Mouse (Mus musculus): ENCODE measurements around the gene Aqp11. TPM values are rescaled to one million over a fixed set of nuclear protein-coding genes. Genes with fewer than 3 reads are reported as not detected.

Aqp11 gene
- polyA plus RNA-seq, 1 experiment from 2014 or later = 5.7 TPM

DNA sequence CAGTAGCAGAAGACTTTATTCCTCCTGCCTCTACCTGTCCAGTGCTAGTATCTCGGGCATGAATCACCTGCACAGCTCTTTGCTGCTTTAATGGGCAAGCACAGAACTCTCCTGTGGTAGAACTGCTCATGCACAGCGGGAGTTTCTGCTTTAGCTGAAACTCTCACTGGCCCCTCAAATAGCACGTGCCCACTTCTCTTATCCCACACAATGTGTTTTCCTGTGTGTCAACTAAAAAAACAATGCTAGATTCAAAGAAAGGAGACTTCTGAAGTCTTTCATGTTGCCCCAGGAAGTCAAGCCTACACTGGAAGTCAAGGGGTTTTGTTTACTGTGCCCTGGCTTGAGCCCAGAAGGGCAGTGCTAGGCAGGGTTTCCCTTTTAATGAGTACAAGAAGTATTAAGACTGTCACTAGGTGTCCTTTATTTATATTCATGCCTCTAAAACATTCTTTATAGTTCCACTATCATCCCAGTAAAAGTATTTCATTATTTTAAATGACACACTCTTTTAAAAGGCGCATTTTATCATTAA is 2.1 kb downstream of the Aqp11 start:
- DNase-seq (ENCODE audit: low spot score) (no peak), ATAC-seq (ENCODE audit: insufficient read depth, low FRiP score, low TSS enrichment) (no peak)
- Histone ChIP-seq H3K27me3 (ENCODE audit: control insufficient read depth, insufficient read depth, low read length) (no peaks in the 10 kb centered on the region), H3K4me2 (ENCODE audit: low read depth) (no peak overlapping the region), H3K4me3 (ENCODE audit: low read depth, low read length) (no peak overlapping the region), H3K9ac (ENCODE audit: low read length) (no peak overlapping the region), H3K4me1 (ENCODE audit: control insufficient read depth, insufficient read depth, low read length) (peaks cover 7% of the 10 kb centered on the region; the same call in 1 of the 2 replicates), H3K9me3 (ENCODE audit: control insufficient read depth, low read length) (no peaks in the 10 kb centered on the region), H3K27ac (ENCODE audit: low read depth, low read length) (no peak overlapping the region), H3K36me3 (ENCODE audit: control insufficient read depth, insufficient read depth, low read length) (no peaks in the 10 kb centered on the region)
- WGBS = 45% methylated on average over 4 of the region's 4 CpGs

GRCm38 (mm10) chr7:97735021-97735420 is 3.1 kb downstream of the Aqp11 start:
- no peak overlapping the region for H3K27ac ChIP-seq (ENCODE audit: low read depth, low read length)
- ATAC-seq (ENCODE audit: insufficient read depth, low FRiP score, low TSS enrichment) = no peak
- H3K9me3 ChIP-seq (ENCODE audit: control insufficient read depth, low read length) = no peaks in the 10 kb centered on the region
- WGBS = 84% methylated on average over 8 of the region's 8 CpGs
- peaks cover 7% of the 10 kb centered on the region; the same call in 1 of the 2 replicates for H3K4me1 ChIP-seq (ENCODE audit: control insufficient read depth, insufficient read depth, low read length)
- H3K4me3 ChIP-seq (ENCODE audit: low read depth, low read length) = no peak overlapping the region
- no peak overlapping the region for H3K4me2 ChIP-seq (ENCODE audit: low read depth)
- H3K36me3 ChIP-seq (ENCODE audit: control insufficient read depth, insufficient read depth, low read length) = no peaks in the 10 kb centered on the region
- no peak overlapping the region for H3K9ac ChIP-seq (ENCODE audit: low read length)
- no peaks in the 10 kb centered on the region for H3K27me3 ChIP-seq (ENCODE audit: control insufficient read depth, insufficient read depth, low read length)
- DNase-seq (ENCODE audit: low spot score) = no peak

- no peak overlapping the region for H3K4me3 ChIP-seq (ENCODE audit: low read depth, low read length)
- H3K27me3 ChIP-seq (ENCODE audit: control insufficient read depth, insufficient read depth, low read length) = no peaks in the 10 kb centered on the region
- no peaks in the 10 kb centered on the region for H3K36me3 ChIP-seq (ENCODE audit: control insufficient read depth, insufficient read depth, low read length)
- no peak overlapping the region for H3K4me2 ChIP-seq (ENCODE audit: low read depth)
- 91% methylated on average over 5 of the region's 5 CpGs for WGBS
- peaks cover 16% of the 10 kb centered on the region; the same call in 1 of the 2 replicates for H3K4me1 ChIP-seq (ENCODE audit: control insufficient read depth, insufficient read depth, low read length)
- H3K9me3 ChIP-seq (ENCODE audit: control insufficient read depth, low read length) = no peaks in the 10 kb centered on the region
- no peak for DNase-seq (ENCODE audit: low spot score)
- no peak overlapping the region for H3K9ac ChIP-seq (ENCODE audit: low read length)
- no peak overlapping the region for H3K27ac ChIP-seq (ENCODE audit: low read depth, low read length)
- no peak for ATAC-seq (ENCODE audit: insufficient read depth, low FRiP score, low TSS enrichment)
Measured at GRCm38 (mm10) chr7:97733606-97734005, 4.5 kb downstream of the Aqp11 start.

- Histone ChIP-seq H3K36me3 (ENCODE audit: control insufficient read depth, insufficient read depth, low read length) (no peaks in the 10 kb centered on the region), H3K4me1 (ENCODE audit: control insufficient read depth, insufficient read depth, low read length) (0 out of 2 replicates have a peak, but pooled peaks cover 10% of the 10 kb centered on the region), H3K9me3 (ENCODE audit: control insufficient read depth, low read length) (no peaks in the 10 kb centered on the region), H3K27ac (ENCODE audit: low read depth, low read length) (no peak overlapping the region), H3K4me3 (ENCODE audit: low read depth, low read length) (no peak overlapping the region), H3K27me3 (ENCODE audit: control insufficient read depth, insufficient read depth, low read length) (no peaks in the 10 kb centered on the region), H3K9ac (ENCODE audit: low read length) (no peak overlapping the region), H3K4me2 (ENCODE audit: low read depth) (no peak overlapping the region)
- ATAC-seq (ENCODE audit: insufficient read depth, low FRiP score, low TSS enrichment) (no peak), DNase-seq (ENCODE audit: low spot score) (no peak)
- 69% methylated on average over 3 of the region's 3 CpGs for WGBS
Measured at GRCm38 (mm10) chr7:97730427-97730826, 7.7 kb downstream of the Aqp11 start.

DNA sequence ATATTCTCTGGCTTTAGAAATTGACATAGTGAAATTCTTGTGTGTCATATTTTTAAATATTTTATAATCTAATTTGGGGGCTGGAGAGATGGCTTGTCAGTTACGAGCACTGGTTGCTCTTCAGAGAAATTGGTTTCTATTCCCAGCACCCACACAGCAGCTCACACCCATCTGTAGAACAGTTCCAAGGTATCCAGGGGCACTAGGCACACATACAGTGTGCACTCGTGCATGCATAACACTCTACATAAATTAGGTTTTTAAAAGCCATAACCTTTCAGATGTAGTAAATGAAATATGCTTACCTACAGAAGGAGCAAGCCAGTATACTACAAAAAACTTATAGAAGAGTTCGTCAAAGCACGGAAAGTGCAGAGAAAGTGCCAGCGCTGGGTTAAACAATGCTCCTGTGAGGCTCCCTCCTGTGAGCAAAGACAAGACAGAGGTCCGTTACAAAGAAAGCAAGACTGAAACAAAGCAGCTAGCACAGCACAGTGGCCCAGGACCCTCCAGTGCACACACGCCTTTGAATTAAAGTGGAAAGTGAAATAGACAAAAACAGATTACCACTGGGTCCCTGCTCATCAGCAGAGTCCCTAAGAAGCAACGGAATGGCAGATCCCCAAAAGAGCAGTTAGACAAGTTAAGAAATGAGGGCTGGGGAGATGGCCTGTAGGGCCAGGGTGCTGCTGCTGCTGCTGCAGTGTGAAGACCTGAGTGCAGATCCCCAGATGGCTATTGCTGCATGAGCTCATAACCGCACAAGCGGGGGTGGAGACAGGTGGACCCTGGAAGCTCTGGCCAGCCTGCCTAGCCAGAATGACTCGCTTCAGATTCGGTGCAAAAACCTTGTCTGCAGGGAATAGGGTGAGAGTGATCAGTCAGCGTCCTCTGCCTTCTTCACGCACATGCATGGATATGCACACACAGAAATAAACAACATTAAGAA is 9.1 kb downstream of the Aqp11 start:
- Histone ChIP-seq H3K4me2 (ENCODE audit: low read depth) (no peak overlapping the region), H3K27ac (ENCODE audit: low read depth, low read length) (no peak overlapping the region), H3K36me3 (ENCODE audit: control insufficient read depth, insufficient read depth, low read length) (no peaks in the 10 kb centered on the region; the same call in 1 of the 2 replicates), H3K4me1 (ENCODE audit: control insufficient read depth, insufficient read depth, low read length) (0 out of 2 replicates have a peak, but pooled peaks cover 10% of the 10 kb centered on the region), H3K9me3 (ENCODE audit: control insufficient read depth, low read length) (no peaks in the 10 kb centered on the region), H3K9ac (ENCODE audit: low read length) (peak overlapping the region; percentile 1; the same call in 1 of the 2 replicates), H3K27me3 (ENCODE audit: control insufficient read depth, insufficient read depth, low read length) (no peaks in the 10 kb centered on the region), H3K4me3 (ENCODE audit: low read depth, low read length) (no peak overlapping the region)
- ATAC-seq (ENCODE audit: insufficient read depth, low FRiP score, low TSS enrichment) (peak; percentile 60), DNase-seq (ENCODE audit: low spot score) (peak; percentile 27)
- WGBS = 48% methylated on average over 14 of the region's 14 CpGs

- no peaks in the 10 kb centered on the region; the same call in 1 of the 2 replicates for H3K36me3 ChIP-seq (ENCODE audit: control insufficient read depth, insufficient read depth, low read length)
- no peak overlapping the region for H3K27ac ChIP-seq (ENCODE audit: low read depth, low read length)
- no peak overlapping the region for H3K4me3 ChIP-seq (ENCODE audit: low read depth, low read length)
- DNase-seq (ENCODE audit: low spot score) = no peak
- H3K9ac ChIP-seq (ENCODE audit: low read length) = no peak overlapping the region
- no peak overlapping the region for H3K4me2 ChIP-seq (ENCODE audit: low read depth)
- no peak for ATAC-seq (ENCODE audit: insufficient read depth, low FRiP score, low TSS enrichment)
- 0 out of 2 replicates have a peak, but pooled peaks cover 10% of the 10 kb centered on the region for H3K4me1 ChIP-seq (ENCODE audit: control insufficient read depth, insufficient read depth, low read length)
- H3K9me3 ChIP-seq (ENCODE audit: control insufficient read depth, low read length) = no peaks in the 10 kb centered on the region
- WGBS = 83% methylated on average over 7 of the region's 7 CpGs
- H3K27me3 ChIP-seq (ENCODE audit: control insufficient read depth, insufficient read depth, low read length) = no peaks in the 10 kb centered on the region
Measured at GRCm38 (mm10) chr7:97726778-97727177, 11.3 kb downstream of the Aqp11 start.

- H3K4me1 ChIP-seq (ENCODE audit: control insufficient read depth, insufficient read depth, low read length) = 0 out of 2 replicates have a peak, but pooled peaks cover 10% of the 10 kb centered on the region
- H3K4me2 ChIP-seq (ENCODE audit: low read depth) = no peak overlapping the region
- DNase-seq (ENCODE audit: low spot score) = no peak
- no peak overlapping the region for H3K9ac ChIP-seq (ENCODE audit: low read length)
- 89% methylated on average over 7 of the region's 7 CpGs for WGBS
- no peaks in the 10 kb centered on the region for H3K9me3 ChIP-seq (ENCODE audit: control insufficient read depth, low read length)
- no peak overlapping the region for H3K4me3 ChIP-seq (ENCODE audit: low read depth, low read length)
- no peak overlapping the region for H3K27ac ChIP-seq (ENCODE audit: low read depth, low read length)
- no peak for ATAC-seq (ENCODE audit: insufficient read depth, low FRiP score, low TSS enrichment)
- H3K36me3 ChIP-seq (ENCODE audit: control insufficient read depth, insufficient read depth, low read length) = no peaks in the 10 kb centered on the region; the same call in 1 of the 2 replicates
- H3K27me3 ChIP-seq (ENCODE audit: control insufficient read depth, insufficient read depth, low read length) = no peaks in the 10 kb centered on the region
Measured at GRCm38 (mm10) chr7:97726080-97726479, 12.0 kb downstream of the Aqp11 start.

- DNase-seq (ENCODE audit: low spot score) (no peak), ATAC-seq (ENCODE audit: insufficient read depth, low FRiP score, low TSS enrichment) (no peak)
Measured at GRCm38 (mm10) chr7:97725401-97725800, 12.7 kb downstream of the Aqp11 start.

More at GRCm38 (mm10) chr7:97725401-97725800, 12.7 kb downstream of the Aqp11 start:
- Histone ChIP-seq H3K9ac (ENCODE audit: low read length) (no peak overlapping the region), H3K4me2 (ENCODE audit: low read depth) (no peak overlapping the region), H3K4me3 (ENCODE audit: low read depth, low read length) (no peak overlapping the region), H3K9me3 (ENCODE audit: control insufficient read depth, low read length) (no peaks in the 10 kb centered on the region), H3K36me3 (ENCODE audit: control insufficient read depth, insufficient read depth, low read length) (no peaks in the 10 kb centered on the region; the same call in 1 of the 2 replicates), H3K27me3 (ENCODE audit: control insufficient read depth, insufficient read depth, low read length) (no peaks in the 10 kb centered on the region), H3K27ac (ENCODE audit: low read depth, low read length) (no peak overlapping the region), H3K4me1 (ENCODE audit: control insufficient read depth, insufficient read depth, low read length) (0 out of 2 replicates have a peak, but pooled peaks cover 10% of the 10 kb centered on the region)
- 90% methylated on average over 6 of the region's 6 CpGs for WGBS

All from neural tube, embryonic 11.5 days (tissue).